Mouse (Mus musculus) lung, postnatal 10 days (tissue): Measurements from ENCODE around the gene Txndc15.
"Not testable (repeated sequence)": the region's sequence is repeated elsewhere in the genome, so short reads cannot be mapped to it uniquely, and the experiment has no call there.

Source experiments
- DNase-seq: peaks from one replicate; pipeline ENCODE4 v3.0.0; 2021

Txndc15 gene

DNA sequence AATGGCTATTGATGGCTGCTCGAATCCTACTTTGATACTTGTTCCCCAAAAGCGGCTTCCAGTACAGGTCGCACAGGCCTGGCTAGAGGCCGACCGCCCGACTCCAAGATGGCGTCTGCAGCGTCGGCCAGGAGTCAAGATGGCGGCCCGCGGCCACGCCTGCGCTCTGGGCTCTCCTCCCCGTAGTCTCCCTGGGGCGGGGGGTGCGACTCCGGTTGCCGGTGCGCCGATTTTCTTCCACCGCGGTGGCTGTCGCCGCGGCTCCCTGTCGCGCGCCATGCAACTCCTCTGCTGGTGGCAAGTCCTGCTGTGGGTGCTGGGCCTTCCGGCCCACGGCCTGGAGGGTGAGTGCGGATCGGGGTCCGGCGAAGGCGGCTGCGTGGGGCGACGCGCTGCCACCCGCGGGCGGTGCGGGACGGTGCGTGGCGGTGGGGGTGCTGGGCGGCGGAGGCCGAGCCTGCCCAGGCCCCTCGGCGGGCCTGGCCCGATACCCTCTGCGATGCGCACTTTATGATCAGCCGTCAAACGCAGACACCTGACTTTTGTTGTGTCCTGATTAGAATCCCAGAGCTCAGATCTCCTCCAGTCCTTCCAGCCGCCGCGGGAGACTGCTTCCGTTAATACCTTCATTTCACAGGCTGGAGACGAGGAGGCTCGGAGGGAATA, at the start of gene Txndc15:
Gene Txndc15 (plus strand): TSS at position 150 of the 666 bp plus-strand sequence.
- peak; percentile 90 for DNase-seq

GRCm38 (mm10) chr13:55668550-55668949, 45.9 kb upstream of the Txndc15 start:
- DNase-seq: peak; percentile 58

- DNase-seq: no peak
These were observed 41.7 kb upstream of the Txndc15 start for GRCm38 (mm10) chr13:55672711-55673110.

- DNase-seq: no peak
These were observed 37.1 kb upstream of the Txndc15 start for GRCm38 (mm10) chr13:55677364-55677763.

- DNase-seq: no peak
These were observed 32.2 kb upstream of the Txndc15 start for GRCm38 (mm10) chr13:55682201-55682600.

DNA sequence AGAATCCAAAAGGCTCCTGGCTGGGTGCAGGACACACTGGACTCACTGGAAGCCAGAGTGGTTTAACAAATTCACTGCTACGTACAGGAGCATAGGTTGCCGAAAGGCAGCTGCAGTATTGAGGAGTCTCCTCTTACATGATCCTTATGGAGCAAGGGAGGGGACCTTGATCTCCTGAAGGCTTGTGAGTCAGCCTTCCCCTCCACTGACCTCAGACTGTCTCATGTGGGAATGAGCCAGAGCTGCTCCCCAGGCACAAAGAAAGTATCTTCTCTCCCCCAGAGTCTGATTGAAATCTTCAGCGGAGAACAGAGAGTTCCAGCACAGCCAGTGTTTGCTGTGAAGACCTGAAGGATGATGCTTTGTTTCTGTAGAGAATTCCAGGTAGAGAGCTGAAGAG, 30.9 kb upstream of the Txndc15 start:
- no peak for DNase-seq

DNA sequence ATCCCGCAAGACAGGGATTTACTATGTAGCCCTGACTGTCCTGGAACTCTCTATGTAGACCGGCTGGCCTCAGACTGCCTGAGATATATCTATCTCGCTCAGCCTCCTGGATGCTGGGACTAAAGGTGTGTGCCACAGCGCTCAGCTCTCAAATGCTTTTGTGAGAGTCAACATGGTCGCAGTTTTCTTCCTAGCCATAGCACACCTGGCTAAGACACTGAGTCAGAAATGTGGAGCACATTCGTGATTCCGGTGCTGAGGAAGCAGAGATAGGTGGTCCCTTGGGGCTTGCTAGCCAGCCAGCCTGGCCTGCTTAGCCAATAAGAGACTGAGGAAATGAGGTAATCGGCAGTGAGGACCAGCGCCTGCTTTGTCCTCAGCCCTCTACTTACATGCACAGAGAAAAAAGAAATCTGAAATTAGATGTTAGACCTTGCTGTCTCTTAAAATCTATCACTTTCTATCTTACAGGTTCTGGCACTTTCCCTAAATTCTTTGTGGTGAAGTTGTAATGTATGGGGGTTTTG, 28.3 kb upstream of the Txndc15 start:
- no peak for DNase-seq

DNA sequence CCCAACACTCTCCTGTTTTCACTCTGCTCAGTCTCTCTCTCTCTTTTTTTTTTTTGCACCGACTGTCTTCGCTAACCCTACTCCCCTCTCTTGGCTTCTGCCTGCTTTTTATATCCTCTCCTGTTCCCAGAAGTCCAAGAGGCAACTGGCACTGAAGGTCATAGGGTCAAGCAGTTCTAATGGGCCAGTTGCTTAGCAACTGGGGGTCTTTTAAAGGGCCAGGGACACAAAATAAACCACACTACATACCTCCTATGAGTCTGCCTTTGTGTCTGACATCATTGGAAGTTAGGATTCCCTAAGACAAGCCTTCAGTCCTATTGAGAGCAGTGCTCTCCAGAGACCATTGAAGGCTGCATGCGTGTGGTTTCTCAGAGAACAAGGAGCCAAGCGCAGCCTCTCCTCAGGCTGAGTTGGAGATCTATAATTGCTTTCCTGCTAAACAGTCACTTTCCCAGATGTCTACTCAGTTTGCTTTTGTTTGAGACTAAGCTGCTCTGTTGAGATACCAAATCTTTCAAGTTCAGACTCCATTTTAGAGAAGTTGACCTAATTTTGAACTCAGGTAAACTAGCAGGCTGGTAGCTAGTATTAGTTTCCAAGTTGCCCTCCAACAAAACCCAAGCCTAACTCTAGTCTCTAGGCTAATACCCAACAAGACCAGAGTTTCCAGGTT, 26.4 kb upstream of the Txndc15 start:
- DNase-seq: no peak

DNA sequence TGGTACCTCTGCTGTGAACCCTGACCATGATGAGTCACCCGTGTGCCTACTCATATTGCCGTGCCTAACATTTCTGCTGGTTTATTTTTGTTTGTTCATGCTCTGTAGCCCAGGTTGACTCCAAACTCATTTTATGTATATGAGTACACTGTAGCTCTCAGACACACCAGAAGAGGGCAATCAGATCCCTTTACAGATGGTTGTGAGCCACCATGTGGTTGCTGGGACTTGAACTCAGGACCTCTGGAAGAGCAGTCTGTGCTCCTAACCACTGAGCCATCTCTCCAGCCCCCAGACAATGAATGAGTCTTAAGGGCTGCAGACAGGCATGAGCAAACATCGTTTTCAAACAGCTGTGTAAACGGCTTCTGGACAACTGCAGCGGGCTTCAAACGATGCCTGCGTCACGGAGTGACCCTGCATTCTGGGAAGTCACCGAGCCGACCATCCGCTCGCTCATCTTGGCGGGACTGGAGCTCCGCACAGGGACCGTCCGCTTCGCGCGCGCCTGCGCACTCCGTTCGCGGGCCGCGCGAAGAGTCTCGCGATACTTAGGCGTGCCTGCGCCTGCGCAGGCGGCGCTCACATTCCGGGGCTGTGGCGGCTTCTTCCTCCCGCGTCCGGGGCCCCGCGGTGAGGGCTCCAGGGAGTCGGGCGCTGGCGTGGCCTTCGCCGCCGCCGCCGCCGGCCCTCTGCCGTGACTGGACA, 21.8 kb upstream of the Txndc15 start, which contains the start of gene B230219D22Rik:
Gene B230219D22Rik (plus strand): TSS at position 590 of the 708 bp plus-strand sequence.
- DNase-seq: peak; percentile 93

GRCm38 (mm10) chr13:55693243-55693721, 21.2 kb upstream of the Txndc15 start:
- DNase-seq: no peak

- no peak for DNase-seq
These were observed 20.3 kb upstream of the Txndc15 start for GRCm38 (mm10) chr13:55694110-55694509.

DNA sequence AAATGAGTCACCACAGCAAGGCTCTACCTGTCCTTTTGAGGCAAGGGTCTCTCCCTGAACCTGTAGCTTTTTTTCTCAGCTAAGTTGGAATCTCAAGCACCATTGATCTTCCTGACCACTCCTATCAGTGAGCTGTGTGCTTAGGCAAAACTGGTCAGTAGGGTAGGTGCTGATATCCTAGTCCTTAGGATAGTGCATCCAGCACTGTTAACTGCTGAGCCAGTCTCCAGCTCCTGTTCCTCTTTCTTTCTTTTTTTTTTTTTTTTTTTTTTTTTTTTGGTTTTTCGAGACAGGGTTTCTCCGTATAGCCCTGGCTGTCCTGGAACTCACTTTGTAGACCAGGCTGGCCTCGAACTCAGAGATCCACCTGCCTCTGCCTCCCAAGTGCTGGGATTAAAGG, 18.5 kb upstream of the Txndc15 start:
- DNase-seq: not testable (repeated sequence)

DNA sequence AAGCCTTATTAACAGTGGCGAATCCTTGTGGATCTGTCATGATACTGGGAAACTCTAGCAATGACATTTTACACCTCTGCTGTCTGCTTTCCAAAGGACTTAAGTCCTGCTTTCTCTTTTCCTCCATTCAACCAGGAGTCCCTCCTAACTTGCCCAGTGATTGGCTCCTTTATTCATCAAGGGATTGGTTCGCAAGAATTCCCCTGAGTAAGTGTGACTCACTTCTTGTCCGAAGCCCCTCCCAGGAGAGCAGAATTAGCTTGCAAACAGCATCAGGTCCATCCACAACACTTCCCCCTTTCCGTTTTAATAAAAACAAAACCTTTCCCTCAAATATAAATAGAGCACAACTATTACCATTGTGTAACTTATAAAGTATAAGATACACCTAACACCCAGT, 10.1 kb upstream of the Txndc15 start:
- DNase-seq: no peak

DNA sequence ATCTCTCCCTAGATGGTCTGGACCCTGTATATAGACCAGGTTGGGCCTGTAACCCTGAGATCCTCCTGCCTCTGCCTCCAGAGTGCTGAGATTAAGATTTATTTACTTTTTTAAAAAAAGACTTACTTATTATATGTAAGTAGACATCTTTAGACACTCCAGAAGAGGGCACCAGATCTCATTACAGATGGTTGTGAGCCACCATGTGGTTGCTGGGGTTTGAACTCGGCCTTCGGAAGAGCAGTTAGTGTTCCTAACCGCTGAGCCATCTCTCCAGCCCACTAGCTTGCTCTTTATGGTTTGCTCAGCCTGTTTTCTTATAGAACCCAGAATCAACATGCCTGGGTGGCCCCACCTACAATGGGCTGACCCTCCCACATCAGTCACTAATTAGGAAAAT, 1.6 kb upstream of the Txndc15 start:
- DNase-seq: no peak

DNA sequence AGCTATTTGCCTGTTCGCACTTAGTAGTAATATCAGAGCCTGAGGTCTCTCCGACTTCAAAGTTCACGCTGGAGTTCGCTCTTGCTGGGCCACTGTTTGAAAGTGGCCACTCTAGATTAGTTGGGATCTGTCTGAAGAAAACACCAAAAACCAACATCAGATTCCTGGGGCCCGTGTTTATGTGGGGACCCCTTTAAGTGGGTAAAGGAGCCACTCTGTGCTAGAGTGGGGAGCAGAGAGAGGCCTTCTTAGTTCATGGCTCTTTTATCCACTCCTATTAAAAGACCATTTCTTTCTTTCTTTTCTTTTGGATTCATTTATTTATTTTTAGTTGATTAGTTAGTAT, 690 bp downstream of the Txndc15 start:
- DNase-seq: no peak

DNA sequence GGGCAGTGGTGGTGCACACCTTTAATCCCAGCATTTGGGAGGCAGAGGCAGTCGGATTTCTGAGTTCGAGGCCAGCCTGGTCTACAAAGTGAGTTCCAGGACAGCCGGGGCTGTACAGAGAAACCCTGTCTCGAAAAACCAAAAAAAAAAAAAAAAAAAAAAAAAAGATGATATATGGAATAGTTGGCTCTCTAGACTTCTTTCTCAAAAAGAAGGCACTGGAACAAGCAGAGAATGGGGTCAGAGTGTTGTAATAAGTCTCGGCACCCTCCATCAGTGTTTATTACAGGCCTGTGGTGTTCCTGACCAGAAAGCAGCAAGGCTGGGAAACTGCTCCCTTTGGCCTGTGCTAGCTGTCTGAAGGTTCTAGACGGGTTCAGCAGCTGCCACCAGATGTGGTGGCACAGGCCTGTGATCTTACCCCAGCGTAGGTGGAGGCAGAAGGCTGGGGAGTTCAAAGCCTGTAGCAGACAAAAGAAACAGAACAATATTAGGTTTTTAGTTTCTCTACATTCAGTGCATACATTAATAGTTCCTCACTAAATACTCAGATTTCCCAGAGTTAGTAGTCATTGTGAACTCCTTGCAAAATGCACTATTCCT, 1.6 kb downstream of the Txndc15 start:
- DNase-seq: no peak

DNA sequence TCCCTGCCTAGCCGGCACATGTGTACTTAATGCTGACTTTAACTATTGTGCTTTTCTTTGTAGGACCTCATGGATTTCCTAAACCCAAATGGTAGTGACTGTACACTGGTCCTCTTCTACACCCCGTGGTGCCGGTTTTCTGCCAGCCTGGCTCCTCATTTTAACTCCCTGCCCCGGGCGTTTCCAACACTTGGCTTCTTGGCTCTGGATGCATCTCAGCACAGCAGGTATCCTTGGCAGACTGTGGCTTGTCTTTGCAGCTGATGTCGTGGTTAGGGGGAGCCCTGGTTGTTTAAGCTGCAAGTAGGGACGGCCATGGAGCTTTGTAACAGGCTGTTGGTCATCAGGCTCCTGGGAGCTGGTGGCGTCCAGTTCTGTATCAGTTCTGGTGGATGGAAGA, 7.1 kb downstream of the Txndc15 start:
- no peak for DNase-seq

DNA sequence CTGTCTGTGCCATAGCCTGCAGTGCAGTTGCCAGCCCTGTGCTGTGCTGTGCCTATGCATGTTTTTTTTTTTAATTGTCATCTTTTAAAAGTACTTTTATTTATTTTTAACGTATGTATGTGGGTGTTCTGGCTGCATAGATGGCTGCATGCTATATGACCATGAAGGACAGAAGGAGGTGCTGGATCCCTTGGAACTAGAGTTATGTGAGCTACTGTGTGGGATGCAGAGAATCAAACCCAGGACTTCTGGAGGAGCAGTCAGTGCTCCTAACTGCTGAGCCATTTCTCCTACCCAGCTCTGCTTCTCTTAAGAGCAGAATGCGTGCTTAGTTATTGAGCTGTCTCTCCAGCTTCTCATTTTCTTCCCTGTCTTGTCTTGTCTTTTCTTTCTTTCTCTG, 7.5 kb downstream of the Txndc15 start:
- DNase-seq: no peak

DNA sequence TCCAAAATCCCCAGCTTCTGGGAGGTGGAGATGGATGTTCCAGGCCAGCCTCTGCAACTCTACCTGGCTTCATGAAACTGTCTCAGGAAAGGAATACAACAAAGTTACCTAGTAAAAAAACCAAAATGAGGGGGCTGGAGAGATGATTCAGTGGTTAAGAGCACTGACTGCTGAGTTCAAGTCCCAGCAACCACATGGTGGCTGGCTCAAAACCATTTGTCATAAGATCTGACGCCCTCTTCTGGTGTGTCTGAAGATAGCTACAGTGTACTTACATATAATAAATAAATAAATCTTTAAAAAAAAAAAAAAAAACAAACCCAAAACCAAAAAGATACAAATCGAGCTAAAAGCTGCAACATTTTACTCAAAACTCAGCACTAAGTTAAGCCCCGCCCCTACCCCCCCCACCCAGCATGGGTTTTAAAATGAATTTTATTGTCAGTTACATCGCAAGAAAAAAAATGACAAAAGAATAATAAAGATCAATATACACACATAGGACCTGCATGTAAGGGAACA, 12.2 kb downstream of the Txndc15 start:
- peak; percentile 30 for DNase-seq

DNA sequence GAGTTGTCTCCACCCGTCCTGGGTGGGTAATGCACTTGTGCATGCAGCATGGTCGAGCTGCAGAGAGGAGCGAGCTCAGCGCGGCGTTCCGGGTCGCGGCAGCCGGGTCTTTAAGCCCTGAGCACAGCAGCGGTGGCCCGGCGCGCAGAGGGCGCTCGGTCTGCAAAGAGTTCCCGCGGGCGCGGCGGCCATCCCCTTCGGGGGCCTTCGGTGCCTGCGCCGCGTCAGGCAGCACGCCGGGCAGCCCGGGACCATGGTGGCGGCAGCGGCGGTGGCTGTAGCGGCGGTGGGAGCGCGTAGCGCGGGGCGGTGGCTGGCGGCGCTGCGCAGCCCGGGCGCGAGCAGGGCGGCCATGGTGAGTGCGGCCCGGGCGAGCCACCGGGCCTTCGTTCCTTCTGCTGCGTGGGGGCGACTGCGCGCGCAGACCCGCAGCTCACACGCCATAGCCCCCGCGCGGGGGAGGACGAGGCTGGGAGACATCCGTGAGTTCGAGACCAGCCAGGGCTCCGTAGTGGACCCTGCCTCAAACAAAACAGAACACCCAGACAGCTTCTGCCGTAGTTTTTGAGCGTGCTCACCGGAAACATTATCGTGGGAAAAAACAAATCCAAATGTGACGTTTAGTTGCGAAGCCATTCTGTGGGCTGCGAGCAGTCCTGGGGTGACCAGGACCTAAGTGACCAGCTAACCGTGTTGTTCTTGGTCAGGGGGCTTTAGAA, 12.8 kb downstream of the Txndc15 start, which contains the start of gene Pcbd2:
Gene Pcbd2 (plus strand): TSS at position 249 of the 719 bp plus-strand sequence.
- peak; percentile 91 for DNase-seq

DNA sequence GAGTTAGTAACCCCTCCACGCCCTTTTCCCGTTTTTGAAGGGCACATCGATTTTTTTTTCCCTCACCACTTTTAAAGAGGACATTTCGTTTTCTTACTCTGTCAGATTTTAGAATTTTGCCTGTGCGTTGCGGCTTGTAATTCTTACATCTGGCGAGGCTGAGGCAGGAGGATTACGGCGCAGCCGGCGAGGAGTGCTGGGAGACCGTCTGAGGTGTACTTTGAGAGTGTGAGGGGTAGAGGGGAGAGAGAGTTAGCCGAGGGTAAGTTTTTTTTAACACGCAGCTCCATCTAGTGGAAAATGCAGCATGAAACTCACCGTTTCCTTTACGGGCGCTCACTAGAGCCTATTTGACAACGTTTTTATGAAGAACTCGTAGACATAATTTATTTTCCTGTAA, 13.4 kb downstream of the Txndc15 start:
- peak; percentile 81 for DNase-seq

DNA sequence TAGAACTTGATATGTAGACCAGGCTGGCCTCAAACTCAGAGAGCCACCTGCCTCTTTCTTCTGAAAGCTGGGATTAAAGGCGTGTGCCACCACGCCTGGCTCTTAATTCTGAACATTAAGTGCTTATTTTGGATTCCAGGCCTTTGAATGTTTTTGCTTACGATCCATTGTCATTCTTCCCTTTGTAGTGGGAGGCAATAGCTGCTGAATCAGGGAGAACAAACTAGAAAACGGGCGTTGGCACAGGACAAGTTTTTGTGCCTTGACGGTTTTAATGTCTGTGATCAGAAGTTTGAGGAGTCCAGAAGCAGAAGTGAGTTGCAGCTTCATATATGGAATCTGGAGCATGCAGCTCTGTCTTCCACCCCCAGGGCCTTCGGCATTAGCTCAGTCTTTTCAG, 16.3 kb downstream of the Txndc15 start:
- DNase-seq: no peak
